Mouse (Mus musculus) thymus, adult 2 months (tissue): ENCODE measurements around the gene 4930568D16Rik. TPM values are rescaled to one million over a fixed set of nuclear protein-coding genes. Genes with fewer than 3 reads are reported as not detected.

Experiments
- DNase-seq: peaks from one replicate; pipeline ENCODE4 v3.0.0; 2021
- H3K27ac ChIP-seq: fragments of 200-500 bp; 2 replicates; pipeline ENCODE4 v1.5.1; 2012; ENCODE audit warnings: low read length, control low read depth; ENCODE audit not compliant: control insufficient read depth, insufficient read depth
- H3K27me3 ChIP-seq: fragments of 200-500 bp; 2 replicates; pipeline ENCODE4 v1.6.1; 2012; ENCODE audit warnings: mild to moderate bottlenecking, low read length, moderate library complexity, mixed read lengths; ENCODE audit not compliant: control insufficient read depth, insufficient read depth
- H3K36me3 ChIP-seq: fragments of 200-500 bp; 2 replicates; pipeline ENCODE4 v1.6.1; 2012; ENCODE audit warnings: mild to moderate bottlenecking, low read length, moderate library complexity; ENCODE audit not compliant: control insufficient read depth, insufficient read depth
- H3K4me1 ChIP-seq: fragments of 200-500 bp; replicated peaks from 2 replicates; pipeline ENCODE4 v1.6.1; 2012; ENCODE audit warnings: low read length; ENCODE audit not compliant: control insufficient read depth, insufficient read depth
- H3K4me3 ChIP-seq: fragments of 200-500 bp; 2 replicates; pipeline ENCODE4 v1.5.1; 2012; ENCODE audit warnings: mild to moderate bottlenecking, low read length, control low read depth, moderate library complexity; ENCODE audit not compliant: control insufficient read depth, insufficient read depth
- CTCF ChIP-seq: fragments of 200-500 bp; IDR thresholded peaks from 2 replicates; pipeline ENCODE4 v1.5.1; 2012; ENCODE audit warnings: mild to moderate bottlenecking, control low read depth, low read length, moderate library complexity, borderline replicate concordance; ENCODE audit not compliant: control insufficient read depth, poor library complexity, insufficient read depth; ENCODE audit errors: extremely low read depth
- POLR2A ChIP-seq: fragments of 200-500 bp; IDR thresholded peaks from 2 replicates; pipeline ENCODE4 v1.6.1; 2012; ENCODE audit warnings: mild to moderate bottlenecking, low read length, control low read depth, moderate library complexity; ENCODE audit not compliant: control insufficient read depth, poor library complexity, insufficient read depth; ENCODE audit errors: extremely low read depth
- WGBS: fragments of 180-500 bp; shearing (Covaris S2); methylation state at CpG from one replicate; pipeline ENCODE4 v1.1.7; 2018; 5-methylcytosine and 5-hydroxymethylcytosine counted together
- polyA plus RNA-seq: library from polyadenylated mRNA; depleted of rRNA; stranded (reverse); fragments of >200 nt; gene quantifications from 2 replicates; pipeline ENCODE4 v1.2.3, GENCODE M21; 2012

The 4930568D16Rik gene
- polyA plus RNA-seq, 1 experiment = not detected

DNA sequence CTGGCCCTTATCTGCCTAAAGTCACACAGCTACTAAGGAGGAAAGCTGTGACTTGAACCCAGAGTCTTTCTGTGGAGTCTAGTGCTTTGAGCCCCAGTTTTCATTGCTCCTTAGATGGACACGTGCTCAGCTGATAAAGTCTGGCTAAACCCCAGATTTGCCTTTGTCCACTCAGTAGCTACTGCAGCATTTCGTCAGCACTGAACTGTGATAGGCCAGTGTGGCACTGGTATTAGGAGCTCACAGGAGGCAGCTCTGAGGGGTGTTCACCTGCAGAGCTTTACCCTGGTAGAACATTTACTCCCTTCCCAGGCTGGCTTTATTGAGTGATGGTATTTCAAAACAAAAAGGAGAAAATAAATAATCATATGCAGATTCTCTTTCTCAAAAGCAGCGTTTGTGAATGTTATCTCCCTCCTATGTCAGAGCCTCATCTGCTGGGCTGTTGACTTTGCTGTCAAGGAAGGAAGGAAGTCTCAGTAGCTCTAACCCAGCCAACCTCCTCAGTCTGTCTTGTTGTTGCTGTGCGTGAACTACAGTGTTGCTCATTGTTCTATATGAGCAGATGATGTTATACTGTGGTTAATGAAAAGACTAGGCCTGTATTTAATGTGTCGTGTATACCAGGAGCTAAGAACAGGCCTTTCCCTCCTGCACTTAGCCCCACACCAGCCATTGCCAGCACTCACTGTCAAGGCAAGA is 41.0 kb upstream of the 4930568D16Rik start:
- no peak for TF ChIP-seq CTCF
- no peak for TF ChIP-seq POLR2A
- Histone ChIP-seq H3K4me3 (no peak overlapping the region), H3K27ac (peak overlapping the region; percentile 35; the same call in 1 of the 2 replicates), H3K36me3 (peaks cover 16% of the 10 kb centered on the region; the same call in 1 of the 2 replicates), H3K4me1 (peaks cover 18% of the 10 kb centered on the region), H3K27me3 (no peaks in the 10 kb centered on the region)
- no peak for DNase-seq
- 85% methylated on average over 5 of the region's 5 CpGs for WGBS

DNA sequence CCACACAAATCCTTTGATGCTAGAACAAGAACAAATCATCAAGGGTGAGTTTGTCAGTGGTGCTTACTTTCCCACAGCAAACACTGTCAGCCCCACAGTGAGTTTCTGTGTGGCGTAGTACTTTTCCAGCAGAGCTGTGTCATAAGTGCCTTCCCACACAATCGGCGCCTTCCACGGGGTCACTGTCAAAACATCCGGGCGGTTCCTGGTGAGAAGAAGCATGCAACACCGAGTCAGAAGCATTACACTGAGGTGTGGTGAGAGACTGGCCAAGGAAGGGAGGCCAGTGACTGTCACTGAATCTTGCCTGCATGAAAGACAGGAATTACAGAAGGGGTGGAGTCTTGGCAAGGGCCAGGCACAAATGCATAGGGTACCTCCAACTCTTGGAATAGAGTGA is 40.3 kb upstream of the 4930568D16Rik start:
- 90% methylated on average over 7 of the region's 7 CpGs for WGBS
- Histone ChIP-seq H3K36me3 (peaks cover 16% of the 10 kb centered on the region; the same call in 1 of the 2 replicates), H3K4me3 (no peak overlapping the region), H3K27ac (no peak overlapping the region), H3K27me3 (no peaks in the 10 kb centered on the region), H3K4me1 (peaks cover 15% of the 10 kb centered on the region)
- TF ChIP-seq CTCF (no peak), POLR2A (no peak)
- DNase-seq = no peak

DNA sequence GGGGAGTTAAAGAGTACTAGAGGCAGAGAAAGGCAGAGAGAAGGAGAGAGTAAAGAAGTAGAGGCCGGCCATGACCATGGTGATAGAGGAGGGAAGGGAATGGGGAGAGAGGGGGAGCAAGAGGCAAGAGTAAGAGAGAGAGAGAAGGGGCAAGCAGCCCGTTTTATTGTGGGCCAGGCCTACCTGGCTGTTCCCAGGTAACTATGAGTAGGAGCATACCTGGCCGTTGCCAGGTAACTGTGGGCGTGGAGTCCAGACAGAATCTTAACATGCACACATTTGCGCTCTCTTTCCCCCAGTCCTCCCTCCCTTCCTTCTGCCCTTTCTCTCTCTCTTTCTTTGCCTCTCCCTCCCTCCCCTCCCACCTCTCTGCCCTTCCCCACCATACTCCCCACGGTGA is 39.7 kb upstream of the 4930568D16Rik start:
- WGBS = 98% methylated on average over 6 of the region's 6 CpGs
- peaks cover 20% of the 10 kb centered on the region; the same call in 1 of the 2 replicates for H3K36me3 ChIP-seq
- TF ChIP-seq CTCF (no peak), POLR2A (no peak)
- no peak for DNase-seq
- no peak overlapping the region for H3K4me3 ChIP-seq
- no peaks in the 10 kb centered on the region for H3K27me3 ChIP-seq
- H3K27ac ChIP-seq = no peak overlapping the region
- H3K4me1 ChIP-seq = peaks cover 12% of the 10 kb centered on the region

DNA sequence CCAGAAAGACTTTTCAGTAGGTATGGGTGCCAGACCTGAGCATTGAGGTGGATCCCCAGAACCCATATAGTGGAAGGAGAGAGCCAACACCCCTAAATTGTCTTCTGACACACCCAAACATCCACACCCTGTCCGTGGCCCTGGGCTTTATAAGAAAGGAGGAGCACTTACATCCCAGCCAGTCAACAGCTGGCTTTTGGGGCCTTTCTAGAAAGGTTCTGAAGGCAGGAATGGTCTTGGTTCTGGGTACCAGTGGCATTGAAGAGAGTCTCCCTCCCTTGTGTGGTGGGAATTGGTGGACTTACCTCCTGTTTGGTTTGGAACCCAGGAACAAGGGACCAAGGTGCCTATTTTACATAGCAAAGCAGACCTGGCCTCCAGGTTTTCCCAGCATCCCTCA is 39.1 kb upstream of the 4930568D16Rik start:
- Histone ChIP-seq H3K4me1 (peaks cover 9% of the 10 kb centered on the region), H3K4me3 (no peak overlapping the region), H3K27me3 (no peaks in the 10 kb centered on the region), H3K27ac (no peak overlapping the region), H3K36me3 (peaks cover 26% of the 10 kb centered on the region)
- DNase-seq = no peak
- 92% methylated on average over 1 of the region's 1 CpGs for WGBS
- TF ChIP-seq CTCF (no peak), POLR2A (no peak)

DNA sequence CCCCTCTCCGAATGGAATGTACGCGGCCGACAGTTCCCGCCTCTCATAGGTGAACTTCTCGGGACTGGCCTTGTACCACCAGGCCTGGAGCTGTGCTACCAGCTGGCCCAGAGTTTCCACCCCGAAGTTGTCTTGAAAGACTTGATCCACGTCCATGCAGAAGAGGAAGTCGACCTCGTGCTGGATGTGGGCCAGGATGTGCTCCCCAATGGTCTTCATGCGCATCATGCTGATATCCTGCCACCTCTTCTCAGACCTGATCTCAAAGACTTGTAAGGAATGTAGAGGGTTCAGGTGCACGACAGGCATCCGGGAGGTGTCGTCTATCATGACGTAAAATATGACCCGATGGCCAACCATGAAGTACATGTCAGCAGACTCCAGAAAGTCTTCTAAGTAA is 34.9 kb upstream of the 4930568D16Rik start:
- H3K4me3 ChIP-seq = no peak overlapping the region
- H3K27ac ChIP-seq = no peak overlapping the region
- H3K36me3 ChIP-seq = peaks cover 23% of the 10 kb centered on the region
- TF ChIP-seq POLR2A (no peak), CTCF (no peak)
- no peak for DNase-seq
- 89% methylated on average over 16 of the region's 16 CpGs for WGBS
- no peaks in the 10 kb centered on the region for H3K27me3 ChIP-seq
- no peaks in the 10 kb centered on the region for H3K4me1 ChIP-seq

DNA sequence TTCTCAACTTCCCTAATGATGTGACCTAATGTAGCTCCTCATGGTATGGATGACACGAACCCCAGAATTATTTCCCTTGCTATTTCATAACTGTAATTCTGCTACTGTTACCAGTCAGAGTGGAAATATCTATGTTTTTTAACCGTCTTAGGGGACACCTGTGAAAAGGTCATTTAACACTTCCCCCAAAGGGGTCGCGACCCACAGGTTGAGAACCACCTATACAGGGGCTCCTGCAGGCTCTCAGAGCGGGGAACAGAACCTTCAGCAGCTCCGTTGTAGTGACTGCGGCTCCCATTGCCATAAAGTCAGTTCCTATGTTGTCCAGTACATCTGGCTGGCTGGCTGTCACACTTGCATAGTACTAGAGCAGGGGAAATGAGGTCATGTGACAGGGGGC is 33.2 kb upstream of the 4930568D16Rik start:
- Histone ChIP-seq H3K4me3 (no peak overlapping the region), H3K27ac (no peak overlapping the region), H3K4me1 (no peaks in the 10 kb centered on the region), H3K36me3 (peaks cover 17% of the 10 kb centered on the region), H3K27me3 (no peaks in the 10 kb centered on the region)
- 96% methylated on average over 7 of the region's 7 CpGs for WGBS
- TF ChIP-seq POLR2A = no peak
- TF ChIP-seq CTCF = no peak
- DNase-seq = no peak

DNA sequence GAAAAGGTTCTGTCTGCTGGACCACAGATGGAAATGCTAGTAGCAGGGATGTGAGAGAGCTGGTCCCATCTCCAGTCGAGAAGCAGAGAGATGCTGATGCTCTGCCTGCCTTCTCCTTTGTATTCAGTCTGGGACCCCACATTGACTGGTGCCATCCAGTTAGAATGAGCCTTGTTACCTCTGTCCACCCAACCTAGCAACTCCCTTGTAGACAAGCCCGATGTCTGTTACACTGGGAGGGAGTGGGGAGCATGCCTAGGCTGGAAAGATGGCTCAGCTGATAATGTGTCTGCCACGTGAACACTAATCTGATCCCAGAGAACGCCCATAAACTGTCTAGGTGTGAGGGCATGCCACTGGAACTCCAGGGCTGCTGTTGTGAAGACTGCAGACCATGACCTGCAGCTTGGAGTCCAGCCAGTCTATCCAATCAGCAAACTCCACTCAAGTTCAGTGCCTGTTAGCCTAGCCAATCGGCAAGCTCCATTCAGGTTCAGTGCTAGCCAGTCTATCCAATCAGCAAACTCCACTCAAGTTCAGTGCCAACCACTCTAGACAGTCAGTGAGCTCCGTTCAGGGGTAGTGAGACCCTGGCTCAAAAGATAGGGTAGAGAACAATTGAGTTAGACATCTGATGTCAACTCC is 30.8 kb upstream of the 4930568D16Rik start:
- Histone ChIP-seq H3K27me3 (no peaks in the 10 kb centered on the region), H3K36me3 (peaks cover 13% of the 10 kb centered on the region), H3K4me1 (no peaks in the 10 kb centered on the region), H3K4me3 (no peak overlapping the region), H3K27ac (no peak overlapping the region)
- TF ChIP-seq POLR2A (no peak), CTCF (no peak)
- WGBS = 86% methylated on average over 6 of the region's 6 CpGs
- no peak for DNase-seq
